Mouse (Mus musculus) liver, embryonic 13.5 days (tissue): ENCODE measurements around the gene L3mbtl4. TPM values are rescaled to one million over a fixed set of nuclear protein-coding genes. Genes with fewer than 3 reads are reported as not detected.
"Not testable (repeated sequence)": the region's sequence is repeated elsewhere in the genome, so short reads cannot be mapped to it uniquely, and the experiment has no call there.

ENCODE experiments used
- ATAC-seq: fragments of 200-750 bp; cut with Nextera tagmentation; 2 replicates; pipeline ENCODE4 v1.8.0; 2017; ENCODE audit warnings: low read depth, mild to moderate bottlenecking, moderate number of reproducible peaks, moderate library complexity
- DNase-seq: peaks from one replicate; pipeline ENCODE4 v3.0.0; 2022
- H3K27ac ChIP-seq: fragments of 300-500 bp; sonication (generic); 2 replicates; pipeline ENCODE4 v1.5.1; 2015; ENCODE audit warnings: moderate library complexity, mild to moderate bottlenecking, inconsistent platforms
- H3K27me3 ChIP-seq: fragments of 300-500 bp; sonication (generic); 2 replicates; pipeline ENCODE4 v1.6.1; 2015; ENCODE audit warnings: mild to moderate bottlenecking, inconsistent platforms
- H3K36me3 ChIP-seq: fragments of 300-500 bp; sonication (generic); 2 replicates; pipeline ENCODE4 v1.6.1; 2015; ENCODE audit warnings: mild to moderate bottlenecking, inconsistent platforms
- H3K4me1 ChIP-seq: fragments of 300-500 bp; sonication (generic); replicated peaks from 2 replicates; pipeline ENCODE4 v1.6.1; 2015; ENCODE audit warnings: inconsistent platforms
- H3K4me2 ChIP-seq: fragments of 300-500 bp; sonication (generic); 2 replicates; pipeline ENCODE4 v1.6.1; 2015; ENCODE audit warnings: inconsistent platforms, mild to moderate bottlenecking, moderate library complexity
- H3K4me3 ChIP-seq: fragments of 300-500 bp; sonication (generic); replicated peaks from 2 replicates; pipeline ENCODE4 v1.5.1; 2015; ENCODE audit warnings: mild to moderate bottlenecking, inconsistent platforms
- H3K9ac ChIP-seq: fragments of 300-500 bp; sonication (generic); 2 replicates; pipeline ENCODE4 v1.6.1; 2015; ENCODE audit warnings: mild to moderate bottlenecking, inconsistent platforms
- H3K9me3 ChIP-seq: fragments of 300-500 bp; sonication (generic); replicated peaks from 2 replicates; pipeline ENCODE4 v1.6.1; 2016; ENCODE audit warnings: inconsistent platforms
- WGBS: fragments of 180-500 bp; shearing (Covaris S2); methylation state at CpG from one replicate; pipeline ENCODE4 v1.1.7; 2015; ENCODE audit not compliant: insufficient replicate concordance; 5-methylcytosine and 5-hydroxymethylcytosine counted together
- polyA plus RNA-seq: library from polyadenylated mRNA; unstranded; fragments of >200 nt; fragmentation: Nextera tagmentation; extraction: Ambion mirVana; gene quantifications from 2 replicates; pipeline ENCODE4 v1.2.1, GENCODE M21; 2015

The L3mbtl4 gene
- polyA plus RNA-seq, 1 experiment from 2014 or later: not detected

DNA sequence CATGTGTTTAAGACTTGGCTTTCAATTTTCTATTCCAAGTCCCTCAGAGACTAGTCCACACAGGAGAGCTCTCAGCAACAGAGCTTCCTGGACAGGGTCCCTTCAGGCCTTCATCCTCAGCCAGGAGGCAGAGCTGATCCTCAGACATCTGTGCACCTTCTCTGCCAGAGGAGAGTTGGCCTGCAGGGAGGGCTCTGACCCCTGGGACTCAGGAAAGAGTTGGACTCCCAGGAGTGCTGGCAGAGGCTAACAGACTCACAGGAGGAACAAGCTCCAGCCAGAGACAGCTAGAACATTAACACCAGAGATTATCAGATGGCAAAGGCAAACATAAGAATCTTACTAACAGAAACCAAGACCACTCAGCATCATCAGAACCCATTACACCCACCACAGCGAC lies 133.5 kb downstream of the L3mbtl4 start:
- not testable (repeated sequence) for DNase-seq, H3K36me3 ChIP-seq, H3K9me3 ChIP-seq, H3K9ac ChIP-seq, H3K4me1 ChIP-seq, ATAC-seq, H3K27ac ChIP-seq, H3K4me3 ChIP-seq, H3K4me2 ChIP-seq, H3K27me3 ChIP-seq
- whole genome bisulfite sequencing: 26% methylated on average over 1 of the region's 1 CpGs

GRCm38 (mm10) chr17:68422663-68423498 lies 149.3 kb downstream of the L3mbtl4 start:
- Histone ChIP-seq H3K4me3 (no peak overlapping the region), H3K27me3 (no peaks in the 10 kb centered on the region), H3K27ac (no peak overlapping the region), H3K9ac (no peak overlapping the region), H3K36me3 (no peaks in the 10 kb centered on the region), H3K4me2 (no peak overlapping the region), H3K9me3 (no peaks in the 10 kb centered on the region), H3K4me1 (no peaks in the 10 kb centered on the region)
- 67% methylated on average over 12 of the region's 12 CpGs for WGBS
- ATAC-seq (no peak), DNase-seq (no peak)

DNA sequence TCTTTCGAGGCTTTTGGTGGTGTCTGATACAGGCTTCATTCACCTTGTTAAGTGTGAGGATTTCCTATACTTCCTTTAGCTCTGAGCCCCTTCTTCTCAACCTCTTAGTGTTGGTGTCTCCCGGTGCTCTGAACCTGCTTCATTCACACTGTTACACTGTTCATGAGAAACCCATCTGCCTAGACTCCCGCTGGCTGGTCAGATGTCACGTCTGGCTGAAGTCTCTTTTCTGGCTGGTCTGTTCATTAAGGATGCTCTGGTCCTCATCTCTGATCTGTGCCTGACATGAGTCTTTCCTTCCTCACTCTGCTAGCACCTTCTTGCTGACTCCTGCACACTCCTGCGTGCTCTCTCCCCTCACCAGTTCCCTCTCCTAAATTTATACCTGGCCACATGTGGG lies 160.0 kb downstream of the L3mbtl4 start:
- no peak for DNase-seq
- H3K9ac ChIP-seq: no peak overlapping the region
- WGBS: 66% methylated on average over 5 of the region's 5 CpGs
- no peaks in the 10 kb centered on the region for H3K9me3 ChIP-seq
- no peaks in the 10 kb centered on the region for H3K4me1 ChIP-seq
- ATAC-seq: no peak
- H3K4me3 ChIP-seq: no peak overlapping the region
- no peaks in the 10 kb centered on the region for H3K27me3 ChIP-seq
- H3K27ac ChIP-seq: no peak overlapping the region
- no peak overlapping the region for H3K4me2 ChIP-seq
- no peaks in the 10 kb centered on the region for H3K36me3 ChIP-seq

DNA sequence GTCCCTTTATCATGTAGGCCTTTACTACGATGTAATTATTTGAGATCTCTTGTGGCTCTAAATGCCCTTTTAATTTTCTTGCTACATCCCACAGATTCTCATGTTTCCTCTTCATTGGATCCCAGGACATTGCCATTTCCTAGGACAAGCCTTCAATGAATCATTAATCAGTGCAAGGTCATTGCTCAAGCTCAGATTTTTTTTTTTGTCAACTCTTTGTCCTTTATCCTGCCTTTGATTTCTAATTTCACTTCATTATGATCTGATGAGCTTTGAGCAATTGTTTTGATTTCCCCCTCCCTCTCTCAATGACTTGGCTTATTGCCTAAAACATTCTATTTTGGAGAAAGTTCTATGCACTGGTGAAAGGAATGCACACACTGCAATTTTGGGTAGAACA lies 177.3 kb downstream of the L3mbtl4 start:
- DNase-seq (no peak), ATAC-seq (no peak)
- no peak overlapping the region for H3K27ac ChIP-seq
- H3K36me3 ChIP-seq: no peaks in the 10 kb centered on the region
- no peaks in the 10 kb centered on the region for H3K9me3 ChIP-seq
- 69% methylated on average over 1 of the region's 1 CpGs for WGBS
- no peaks in the 10 kb centered on the region for H3K4me1 ChIP-seq
- no peak overlapping the region for H3K9ac ChIP-seq
- H3K27me3 ChIP-seq: no peaks in the 10 kb centered on the region
- no peak overlapping the region for H3K4me2 ChIP-seq
- no peak overlapping the region for H3K4me3 ChIP-seq

DNA sequence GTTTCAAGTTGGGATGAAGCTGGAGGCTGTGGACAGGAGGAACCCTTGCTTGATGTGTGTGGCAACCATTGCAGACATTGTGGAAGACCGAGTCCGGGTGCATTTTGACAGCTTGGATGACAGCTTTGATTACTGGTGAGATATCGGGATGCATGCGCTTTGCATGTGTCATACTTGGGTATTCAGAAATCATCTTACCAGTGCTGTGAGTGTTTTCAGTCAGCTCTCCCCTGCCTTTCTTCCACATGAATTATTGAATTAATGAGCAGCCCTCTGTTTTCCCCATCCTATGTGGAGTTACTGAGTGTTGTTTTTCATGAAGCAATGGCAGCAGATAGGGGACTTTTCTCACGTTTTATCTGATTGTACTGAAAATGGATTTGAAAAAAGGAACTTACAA lies 187.9 kb downstream of the L3mbtl4 start:
- Histone ChIP-seq H3K4me1 (no peaks in the 10 kb centered on the region), H3K9ac (no peak overlapping the region), H3K27me3 (no peaks in the 10 kb centered on the region), H3K36me3 (no peaks in the 10 kb centered on the region), H3K9me3 (no peaks in the 10 kb centered on the region), H3K4me3 (no peak overlapping the region), H3K4me2 (no peak overlapping the region), H3K27ac (no peak overlapping the region)
- DNase-seq: no peak
- no peak for ATAC-seq
- WGBS: 71% methylated on average over 5 of the region's 5 CpGs

- Histone ChIP-seq H3K4me3 (no peak overlapping the region), H3K9me3 (no peaks in the 10 kb centered on the region), H3K36me3 (no peaks in the 10 kb centered on the region), H3K4me1 (no peaks in the 10 kb centered on the region), H3K9ac (no peak overlapping the region), H3K27me3 (no peaks in the 10 kb centered on the region), H3K4me2 (no peak overlapping the region), H3K27ac (no peak overlapping the region)
- ATAC-seq (no peak), DNase-seq (no peak)
- 47% methylated on average over 1 of the region's 1 CpGs for WGBS
These were observed 193.7 kb downstream of the L3mbtl4 start for GRCm38 (mm10) chr17:68467311-68467710.

DNA sequence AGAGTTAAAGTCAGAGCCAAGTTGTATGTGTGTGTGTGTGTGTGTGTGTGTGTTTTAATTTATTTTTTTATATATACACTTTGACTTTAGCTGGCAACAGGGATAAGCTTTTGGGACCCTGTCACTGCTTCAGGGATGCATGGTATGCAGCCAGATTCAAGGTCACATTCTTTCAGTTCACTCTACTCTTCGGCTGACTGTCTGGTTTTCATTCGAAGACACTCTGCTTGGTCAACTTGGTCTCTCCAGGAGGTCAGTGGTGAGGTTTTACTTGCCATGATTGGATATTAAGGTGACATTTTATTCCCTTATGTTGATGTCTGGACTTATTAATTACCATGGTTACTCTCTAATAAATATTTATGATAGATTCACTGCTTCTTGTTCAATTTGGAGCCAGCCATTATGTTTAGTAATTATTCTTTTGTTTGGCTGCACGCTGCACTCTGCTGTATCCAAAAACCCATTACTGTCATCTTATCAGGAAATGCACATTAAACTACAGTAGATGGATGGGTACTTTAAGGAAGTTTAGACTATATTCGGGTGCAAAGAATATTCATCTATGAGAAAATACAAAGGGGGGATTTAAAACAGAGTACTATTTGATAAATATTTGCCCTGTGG lies 216.6 kb downstream of the L3mbtl4 start:
- Histone ChIP-seq H3K36me3 (no peaks in the 10 kb centered on the region), H3K4me1 (no peaks in the 10 kb centered on the region), H3K4me2 (no peak overlapping the region), H3K9me3 (no peaks in the 10 kb centered on the region), H3K4me3 (no peak overlapping the region), H3K27ac (no peak overlapping the region), H3K27me3 (no peaks in the 10 kb centered on the region), H3K9ac (no peak overlapping the region)
- WGBS: 61% methylated on average over 4 of the region's 4 CpGs
- ATAC-seq: no peak
- DNase-seq: no peak

DNA sequence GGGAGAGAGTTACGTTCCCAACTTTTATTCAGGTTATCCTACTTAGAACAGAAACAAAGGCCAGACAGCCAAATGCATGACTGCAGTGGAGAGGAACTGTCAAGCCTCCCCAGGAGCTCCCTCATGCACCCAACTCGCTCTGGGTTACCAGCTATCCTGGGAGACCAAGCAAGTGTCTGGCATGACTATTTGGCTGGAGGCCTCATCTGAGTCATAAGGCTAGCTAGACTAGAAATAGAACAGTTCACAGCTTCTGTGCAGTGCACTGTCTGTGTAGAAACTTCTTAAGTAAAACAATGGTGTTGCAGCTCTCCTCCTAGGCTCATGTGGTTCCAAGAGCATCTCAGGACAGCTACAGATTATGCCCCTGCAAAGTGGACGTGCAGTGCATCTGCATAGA lies 218.6 kb downstream of the L3mbtl4 start:
- WGBS: 49% methylated on average over 3 of the region's 3 CpGs
- Histone ChIP-seq H3K4me3 (no peak overlapping the region), H3K4me2 (no peak overlapping the region), H3K4me1 (no peaks in the 10 kb centered on the region), H3K27me3 (no peaks in the 10 kb centered on the region), H3K36me3 (no peaks in the 10 kb centered on the region), H3K9me3 (no peaks in the 10 kb centered on the region), H3K9ac (no peak overlapping the region), H3K27ac (no peak overlapping the region)
- ATAC-seq: no peak
- no peak for DNase-seq

DNA sequence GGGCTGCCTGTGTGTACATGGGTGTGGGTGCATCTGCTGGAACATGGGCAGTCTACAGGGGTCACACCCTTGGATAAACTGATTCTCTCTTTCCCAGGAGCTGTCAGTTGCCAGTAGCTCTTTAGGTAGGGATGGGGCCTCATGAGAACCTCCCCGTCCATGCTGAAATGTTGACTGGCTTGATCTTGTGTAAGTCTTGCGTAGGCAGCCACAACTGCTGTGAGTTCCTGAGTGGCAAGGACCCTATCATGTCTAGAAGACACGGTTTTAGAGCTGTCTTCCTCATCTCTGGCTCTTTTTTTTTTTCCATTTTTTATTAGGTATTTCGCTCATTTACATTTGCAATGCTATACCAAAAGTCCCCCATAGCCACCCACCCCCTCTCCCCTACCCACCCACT lies 229.4 kb downstream of the L3mbtl4 start:
- ATAC-seq, H3K27me3 ChIP-seq, H3K36me3 ChIP-seq, H3K9me3 ChIP-seq, H3K4me1 ChIP-seq, H3K9ac ChIP-seq, H3K27ac ChIP-seq, H3K4me3 ChIP-seq, DNase-seq, H3K4me2 ChIP-seq: not testable (repeated sequence)
- WGBS: 48% methylated on average over 2 of the region's 4 CpGs

- DNase-seq (no peak), ATAC-seq (no peak)
- H3K4me3 ChIP-seq: no peak overlapping the region
- H3K27me3 ChIP-seq: no peaks in the 10 kb centered on the region
- no peak overlapping the region for H3K9ac ChIP-seq
- H3K4me1 ChIP-seq: no peaks in the 10 kb centered on the region
- WGBS: 64% methylated on average over 9 of the region's 9 CpGs
- H3K4me2 ChIP-seq: no peak overlapping the region
- no peak overlapping the region for H3K27ac ChIP-seq
- H3K36me3 ChIP-seq: no peaks in the 10 kb centered on the region
- no peaks in the 10 kb centered on the region for H3K9me3 ChIP-seq
These were observed 286.1 kb downstream of the L3mbtl4 start for GRCm38 (mm10) chr17:68559698-68560097.

DNA sequence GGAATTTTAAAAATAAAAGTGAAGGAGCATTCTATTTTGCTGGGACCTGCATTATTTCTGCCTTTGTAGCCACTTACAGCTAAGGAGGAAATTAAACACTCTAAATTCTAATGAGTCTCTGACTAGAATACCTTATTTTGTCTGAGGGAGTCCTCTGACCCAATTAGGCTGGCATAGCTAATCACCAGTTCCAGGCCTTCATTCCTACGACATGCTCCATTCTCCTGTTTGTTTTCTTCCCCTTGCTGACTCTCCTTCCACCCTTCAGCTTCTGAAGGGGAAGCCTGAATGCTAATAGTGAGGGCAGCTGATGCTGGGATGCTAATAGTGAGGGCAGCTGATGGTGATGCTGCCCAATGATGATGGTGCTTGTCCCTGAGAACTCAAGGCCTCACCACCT lies 286.7 kb downstream of the L3mbtl4 start:
- H3K36me3 ChIP-seq: no peaks in the 10 kb centered on the region
- H3K27ac ChIP-seq: no peak overlapping the region
- H3K9ac ChIP-seq: no peak overlapping the region
- H3K4me2 ChIP-seq: no peak overlapping the region
- no peak for DNase-seq
- 13% methylated on average over 1 of the region's 1 CpGs for WGBS
- no peaks in the 10 kb centered on the region for H3K9me3 ChIP-seq
- H3K4me1 ChIP-seq: no peaks in the 10 kb centered on the region
- no peak overlapping the region for H3K4me3 ChIP-seq
- ATAC-seq: no peak
- no peaks in the 10 kb centered on the region for H3K27me3 ChIP-seq

- no peaks in the 10 kb centered on the region for H3K36me3 ChIP-seq
- no peak for ATAC-seq
- H3K27ac ChIP-seq: no peak overlapping the region
- no peak overlapping the region for H3K4me3 ChIP-seq
- no peak overlapping the region for H3K9ac ChIP-seq
- WGBS: 78% methylated on average over 6 of the region's 6 CpGs
- H3K27me3 ChIP-seq: no peaks in the 10 kb centered on the region
- H3K9me3 ChIP-seq: 0 out of 2 replicates have a peak, but pooled peaks cover 3% of the 10 kb centered on the region
- no peak for DNase-seq
- H3K4me2 ChIP-seq: no peak overlapping the region
- no peaks in the 10 kb centered on the region for H3K4me1 ChIP-seq
These were observed 298.2 kb downstream of the L3mbtl4 start for GRCm38 (mm10) chr17:68571806-68572205.
